Mouse (Mus musculus) limb, embryonic 14.5 days (tissue): ENCODE results near the gene Tmem131. TPM values are rescaled to one million over a fixed set of nuclear protein-coding genes. Genes with fewer than 3 reads are reported as not detected.

Source experiments
- ATAC-seq: fragments of 200-750 bp; cut with Nextera tagmentation; 2 replicates; pipeline ENCODE4 v1.8.0; 2017; ENCODE audit warnings: low read depth, moderate number of reproducible peaks, moderate TSS enrichment; ENCODE audit not compliant: low FRiP score
- DNase-seq: peaks from one replicate; pipeline ENCODE4 v3.0.0-alpha.2; 2015; ENCODE audit warnings: low spot score
- H3K27ac ChIP-seq: fragments of 300-500 bp; sonication (generic); replicated peaks from 2 replicates; pipeline ENCODE4 v1.5.1; 2014; ENCODE audit warnings: low read depth, mild to moderate bottlenecking, low read length, moderate library complexity, mixed read lengths
- H3K27me3 ChIP-seq: fragments of 300-500 bp; sonication (generic); 2 replicates; pipeline ENCODE4 v1.6.1; 2014; ENCODE audit warnings: low read length, mixed read lengths; ENCODE audit not compliant: control insufficient read depth, insufficient read depth
- H3K36me3 ChIP-seq: fragments of 300-500 bp; sonication (generic); 2 replicates; pipeline ENCODE4 v1.6.1; 2014; ENCODE audit warnings: mild to moderate bottlenecking, low read length, moderate library complexity, mixed read lengths; ENCODE audit not compliant: control insufficient read depth, insufficient read depth
- H3K4me1 ChIP-seq: fragments of 300-500 bp; sonication (generic); 2 replicates; pipeline ENCODE4 v1.6.1; 2014; ENCODE audit warnings: antibody characterized with exemption, low read length, mixed read lengths; ENCODE audit not compliant: control insufficient read depth, insufficient read depth
- H3K4me2 ChIP-seq: fragments of 300-500 bp; sonication (generic); replicated peaks from 2 replicates; pipeline ENCODE4 v1.6.1; 2014; ENCODE audit warnings: low read depth, mild to moderate bottlenecking, low read length, moderate library complexity; ENCODE audit not compliant: severe bottlenecking
- H3K4me3 ChIP-seq: fragments of 300-500 bp; sonication (generic); replicated peaks from 2 replicates; pipeline ENCODE4 v1.5.1; 2014; ENCODE audit warnings: low read length
- H3K9ac ChIP-seq: fragments of 300-500 bp; sonication (generic); 2 replicates; pipeline ENCODE4 v1.6.1; 2014; ENCODE audit warnings: mild to moderate bottlenecking, low read depth, low read length, moderate library complexity; ENCODE audit not compliant: severe bottlenecking
- H3K9me3 ChIP-seq: fragments of 300-500 bp; sonication (generic); 2 replicates; pipeline ENCODE4 v1.6.1; 2016; ENCODE audit warnings: low read length; ENCODE audit not compliant: control insufficient read depth
- POLR2A ChIP-seq: fragments of 200-500 bp; IDR thresholded peaks from 2 replicates; pipeline ENCODE4 v1.8.0; 2012; ENCODE audit warnings: inconsistent platforms, mild to moderate bottlenecking, moderate library complexity, borderline replicate concordance; ENCODE audit not compliant: insufficient read depth, insufficient read length; ENCODE audit errors: extremely low read depth
- WGBS: fragments of 180-500 bp; shearing (Covaris S2); extraction: QIAGEN DNeasy Blood & Tissue Kit; methylation state at CpG from one replicate; pipeline ENCODE4 v1.1.7; 2014; 5-methylcytosine and 5-hydroxymethylcytosine counted together
- polyA plus RNA-seq, 2 experiments: library from polyadenylated mRNA; depleted of rRNA in 1 of 2; stranded (reverse) in 1 of 2; unstranded in 1 of 2; fragments of >200 nt; fragmentation: Nextera tagmentation in 1 of 2; extraction: Ambion mirVana in 1 of 2; gene quantifications; 2 replicates each; pipeline versions ENCODE4 v1.2.1 to v1.2.3; 2012 to 2014

Gene Tmem131
- polyA plus RNA-seq, 2 experiments: 22.5 to 42.3 TPM

GRCm38 (mm10) chr1:36922623-36923421 is 20.6 kb downstream of the Tmem131 start:
- H3K9ac ChIP-seq: no peak overlapping the region
- 97% methylated on average over 4 of the region's 4 CpGs for WGBS
- no peak for DNase-seq
- H3K4me3 ChIP-seq: no peak overlapping the region
- no peak for TF ChIP-seq POLR2A
- ATAC-seq: no peak
- peaks cover 12% of the 10 kb centered on the region for H3K4me1 ChIP-seq
- H3K36me3 ChIP-seq: 0 out of 2 replicates have a peak, but pooled peaks cover 2% of the 10 kb centered on the region
- no peak overlapping the region for H3K4me2 ChIP-seq
- H3K27ac ChIP-seq: no peak overlapping the region
- H3K9me3 ChIP-seq: no peaks in the 10 kb centered on the region
- no peaks in the 10 kb centered on the region for H3K27me3 ChIP-seq

- H3K36me3 ChIP-seq: 0 out of 2 replicates have a peak, but pooled peaks cover 2% of the 10 kb centered on the region
- TF ChIP-seq POLR2A: no peak
- DNase-seq (no peak), ATAC-seq (peak; percentile 34; the same call in 1 of the 2 replicates)
- WGBS: 73% methylated on average over 15 of the region's 15 CpGs
- peaks cover 7% of the 10 kb centered on the region for H3K4me1 ChIP-seq
- H3K27me3 ChIP-seq: no peaks in the 10 kb centered on the region
- H3K9ac ChIP-seq: no peak overlapping the region
- H3K4me3 ChIP-seq: no peak overlapping the region
- H3K9me3 ChIP-seq: no peaks in the 10 kb centered on the region
- no peak overlapping the region for H3K27ac ChIP-seq
- no peak overlapping the region for H3K4me2 ChIP-seq
Measured at GRCm38 (mm10) chr1:36921614-36922393, 21.7 kb downstream of the Tmem131 start.

GRCm38 (mm10) chr1:36920726-36921125 is 22.7 kb downstream of the Tmem131 start:
- H3K27me3 ChIP-seq: no peaks in the 10 kb centered on the region
- WGBS: 52% methylated on average over 4 of the region's 4 CpGs
- 0 out of 2 replicates have a peak, but pooled peaks cover 2% of the 10 kb centered on the region for H3K36me3 ChIP-seq
- H3K9me3 ChIP-seq: no peaks in the 10 kb centered on the region
- ATAC-seq: no peak
- H3K9ac ChIP-seq: no peak overlapping the region
- H3K27ac ChIP-seq: no peak overlapping the region
- peak; percentile 51 for DNase-seq
- no peak for TF ChIP-seq POLR2A
- no peak overlapping the region for H3K4me2 ChIP-seq
- peaks cover 6% of the 10 kb centered on the region for H3K4me1 ChIP-seq
- no peak overlapping the region for H3K4me3 ChIP-seq

- H3K4me2 ChIP-seq: no peak overlapping the region
- H3K4me1 ChIP-seq: peaks cover 6% of the 10 kb centered on the region
- ATAC-seq (no peak), DNase-seq (no peak)
- H3K36me3 ChIP-seq: 0 out of 2 replicates have a peak, but pooled peaks cover 2% of the 10 kb centered on the region
- TF ChIP-seq POLR2A: no peak
- H3K27me3 ChIP-seq: no peaks in the 10 kb centered on the region
- WGBS: 51% methylated on average over 3 of the region's 3 CpGs
- H3K9ac ChIP-seq: no peak overlapping the region
- H3K27ac ChIP-seq: no peak overlapping the region
- H3K4me3 ChIP-seq: no peak overlapping the region
- H3K9me3 ChIP-seq: no peaks in the 10 kb centered on the region
Measured at GRCm38 (mm10) chr1:36920154-36920716, 23.2 kb downstream of the Tmem131 start.

- DNase-seq (no peak), ATAC-seq (no peak)
- no peak overlapping the region for H3K9ac ChIP-seq
- 0 out of 2 replicates have a peak, but pooled peaks cover 2% of the 10 kb centered on the region for H3K36me3 ChIP-seq
- H3K4me1 ChIP-seq: peaks cover 6% of the 10 kb centered on the region
- H3K27ac ChIP-seq: no peak overlapping the region
- 72% methylated on average over 1 of the region's 1 CpGs for WGBS
- no peak for TF ChIP-seq POLR2A
- H3K9me3 ChIP-seq: no peaks in the 10 kb centered on the region
- no peak overlapping the region for H3K4me2 ChIP-seq
- no peak overlapping the region for H3K4me3 ChIP-seq
- no peaks in the 10 kb centered on the region for H3K27me3 ChIP-seq
Measured at GRCm38 (mm10) chr1:36919728-36920127, 23.7 kb downstream of the Tmem131 start.
